Mouse (Mus musculus) liver, embryonic 14.5 days (tissue): Measurements from ENCODE around the gene Atad1.

Source experiments
- CTCF ChIP-seq: IDR thresholded peaks from 2 replicates; pipeline ENCODE4 v1.5.1; 2016; ENCODE audit warnings: antibody characterized with exemption, low read depth, control low read depth
- EP300 ChIP-seq: IDR thresholded peaks from 2 replicates; pipeline ENCODE4 v1.6.1; 2016; ENCODE audit warnings: antibody characterized with exemption, low read depth

- TF ChIP-seq CTCF (no peak), EP300 (no peak)
Measured at GRCm38 (mm10) chr19:32648019-32648571, 91.5 kb downstream of the Atad1 start.
